ENCODE assay signal across 8 mouse cellular contexts in genomic region chr17:56183658-56184103, GRCm38 (mm10). TPM values are rescaled to one million over a fixed set of nuclear protein-coding genes. Genes with fewer than 3 reads are reported as not detected.
DNase-seq lines count a peak whose midpoint lies in the region; ATAC-seq lines count a peak whose summit lies in the region.

Mydgf (minus strand) TSS chr17:56183920.

- H3K36me3 ChIP-seq in heart, embryonic 14.5 days (ENCODE audit: control insufficient read depth, insufficient read depth, low read length), result peaks cover 62% of the 10 kb centered on the region
- peaks cover 61% of the 10 kb centered on the region for H3K36me3 ChIP-seq in liver, embryonic 13.5 days
- H3K36me3 ChIP-seq in stomach, embryonic 16.5 days (ENCODE audit: control insufficient read depth, insufficient read depth, low read length), result 0 out of 2 replicates have a peak, but pooled peaks cover 7% of the 10 kb centered on the region

- under 1% methylated on average over 47 of the region's 47 CpGs for WGBS in heart, embryonic 14.5 days
- WGBS in liver, embryonic 13.5 days (ENCODE audit: insufficient replicate concordance), result 0% methylated on average over 47 of the region's 47 CpGs
- WGBS in stomach, embryonic 16.5 days, result 0% methylated on average over 47 of the region's 47 CpGs

- H3K9me3 ChIP-seq in heart, embryonic 14.5 days (ENCODE audit: control insufficient read depth, low read length), result no peaks in the 10 kb centered on the region
- H3K9me3 ChIP-seq in liver, embryonic 13.5 days (replicated peaks), result no peaks in the 10 kb centered on the region
- H3K9me3 ChIP-seq in stomach, embryonic 16.5 days (replicated peaks; ENCODE audit: control insufficient read depth, low read length), result no peaks in the 10 kb centered on the region

- H3K9ac ChIP-seq in heart, embryonic 14.5 days (ENCODE audit: low read length), result peak within 1 kb of the TSS; percentile 88
- H3K9ac ChIP-seq in liver, embryonic 13.5 days, result peak within 1 kb of the TSS; percentile 90
- H3K9ac ChIP-seq in stomach, embryonic 16.5 days (ENCODE audit: low read length), result peak within 1 kb of the TSS; percentile 85

- peak within 1 kb of the TSS; percentile 88 to 95 for H3K4me3 ChIP-seq in heart, embryonic 14.5 days (ENCODE audit: control insufficient read depth in 1 of 2, insufficient read depth in 1 of 2, low read depth in 1 of 2, low read length in 2 of 2)
- peak within 1 kb of the TSS; percentile 92 for H3K4me3 ChIP-seq in liver, embryonic 13.5 days (replicated peaks)
- H3K4me3 ChIP-seq in stomach, embryonic 16.5 days (replicated peaks; ENCODE audit: low read length), result peak within 1 kb of the TSS; percentile 82

- peak; percentile 98 for ATAC-seq in CD4-positive, CD25-positive, alpha-beta regulatory T cell, adult 4 months
- peak; percentile 86 for ATAC-seq in heart, embryonic 14.5 days (ENCODE audit: insufficient number of reproducible peaks, insufficient read depth, low FRiP score, low read depth)
- ATAC-seq in liver, embryonic 13.5 days (ENCODE audit: low read depth), result peak; percentile 88
- peak; percentile 92 for ATAC-seq in stomach, embryonic 16.5 days (ENCODE audit: insufficient read depth, low FRiP score)

- peak; percentile 86 for DNase-seq in c-Kit-negative CD71-positive TER-119-positive erythroid progenitor cells, embryonic 14.5 days (ENCODE audit: low read depth, low spot score)
- DNase-seq in fibroblast of lung, adult 2 months (ENCODE audit: low read depth), result peak; percentile 86
- DNase-seq in kidney, postnatal 14 days, result peak; percentile 97
- DNase-seq in liver, embryonic 13.5 days, result peak; percentile 93
- DNase-seq in neural tube, embryonic 10.5 days (ENCODE audit: extremely low spot score, low spot score), result peak; percentile 92

- H3K4me1 ChIP-seq in heart, embryonic 14.5 days (ENCODE audit: control insufficient read depth in 2 of 2, insufficient read depth in 2 of 2, low read length in 2 of 2), result peaks cover 3 to 15% of the 10 kb centered on the region in 2 experiments
- peaks cover 37% of the 10 kb centered on the region for H3K4me1 ChIP-seq in liver, embryonic 13.5 days (replicated peaks)
- peaks cover 23% of the 10 kb centered on the region for H3K4me1 ChIP-seq in stomach, embryonic 16.5 days (ENCODE audit: control insufficient read depth, insufficient read depth, low read length)

- peak within 1 kb of the TSS; percentile 87 for H3K4me2 ChIP-seq in heart, embryonic 14.5 days (ENCODE audit: low read length)
- H3K4me2 ChIP-seq in liver, embryonic 13.5 days, result peak within 1 kb of the TSS; percentile 80
- H3K4me2 ChIP-seq in stomach, embryonic 16.5 days (ENCODE audit: low read depth, low read length), result peak within 1 kb of the TSS; percentile 93

- H3K27ac ChIP-seq in heart, embryonic 14.5 days (replicated peaks in 1 of 2; ENCODE audit: control insufficient read depth in 1 of 2, insufficient read depth in 1 of 2, low read depth in 2 of 2, low read length in 2 of 2), result peak within 1 kb of the TSS; percentile 55 to 59
- peak within 1 kb of the TSS; percentile 83 for H3K27ac ChIP-seq in liver, embryonic 13.5 days
- peak within 1 kb of the TSS; percentile 77 for H3K27ac ChIP-seq in stomach, embryonic 16.5 days (ENCODE audit: low read length)

- H3K27me3 ChIP-seq in heart, embryonic 14.5 days (ENCODE audit: control insufficient read depth, insufficient read depth, low read length), result no peaks in the 10 kb centered on the region
- no peaks in the 10 kb centered on the region for H3K27me3 ChIP-seq in liver, embryonic 13.5 days
- no peaks in the 10 kb centered on the region for H3K27me3 ChIP-seq in stomach, embryonic 16.5 days (ENCODE audit: control insufficient read depth, insufficient read depth, low read length)

RNA-seq across cellular contexts. Expression of gene Mydgf, which starts in this region (rescaled TPM):
- polyA plus RNA-seq in CD4-positive, CD25-positive, alpha-beta regulatory T cell, adult 4 months (2017; shearing (Covaris generic)), result 10 to 100 TPM; 58.9 to 59.6 TPM
- 76.6 and 81.1 TPM in 2 replicates for polyA plus RNA-seq in heart, embryonic 14.5 days (2014; fragmentation: Nextera tagmentation; extraction: Ambion mirVana)
- 59.2 and 66.7 TPM in 2 replicates for polyA plus RNA-seq in liver, embryonic 13.5 days (2015; fragmentation: Nextera tagmentation; extraction: Ambion mirVana)
- polyA plus RNA-seq in stomach, embryonic 16.5 days (2015; fragmentation: Nextera tagmentation; extraction: Ambion mirVana), result 106 and 116 TPM in 2 replicates

Comparison
In these comparisons a context has a peak if more than half of its experiments do, and no peak if none do; other contexts are left out.
1. Peak in every context shown above with its lines: DNase-seq, ATAC-seq, H3K4me3 ChIP-seq and H3K27ac ChIP-seq.